Mouse (Mus musculus) embryonic facial prominence, embryonic 11.5 days (tissue): ENCODE results near the gene 2310061N02Rik. TPM values are rescaled to one million over a fixed set of nuclear protein-coding genes. Genes with fewer than 3 reads are reported as not detected.
"Not testable (repeated sequence)": the region's sequence is repeated elsewhere in the genome, so short reads cannot be mapped to it uniquely, and the experiment has no call there.

ENCODE experiments used
- ATAC-seq: fragments of 200-750 bp; cut with Nextera tagmentation; replicated peaks from 2 replicates; pipeline ENCODE4 v1.8.0; 2017; ENCODE audit warnings: low read depth; ENCODE audit not compliant: insufficient number of reproducible peaks, low FRiP score, low TSS enrichment
- DNase-seq: peaks from one replicate; pipeline ENCODE4 v3.0.0-alpha.2; 2015; ENCODE audit warnings: low spot score
- H3K27ac ChIP-seq: fragments of 300-500 bp; sonication (generic); replicated peaks from 2 replicates; pipeline ENCODE4 v1.5.1; 2014; ENCODE audit warnings: mild to moderate bottlenecking, low read depth, low read length, control low read depth
- H3K27me3 ChIP-seq: fragments of 300-500 bp; sonication (generic); 2 replicates; pipeline ENCODE4 v1.6.1; 2014; ENCODE audit warnings: mild to moderate bottlenecking, low read length, moderate library complexity, mixed read lengths; ENCODE audit not compliant: control insufficient read depth, insufficient read depth
- H3K36me3 ChIP-seq: fragments of 300-500 bp; sonication (generic); replicated peaks from 2 replicates; pipeline ENCODE4 v1.6.1; 2014; ENCODE audit warnings: low read depth, mild to moderate bottlenecking, low read length, moderate library complexity, mixed read lengths; ENCODE audit not compliant: control insufficient read depth, insufficient read depth
- H3K4me1 ChIP-seq: fragments of 300-500 bp; sonication (generic); 2 replicates; pipeline ENCODE4 v1.6.1; 2014; ENCODE audit warnings: low read length, mixed read lengths; ENCODE audit not compliant: control insufficient read depth, insufficient read depth
- H3K4me2 ChIP-seq: fragments of 300-500 bp; sonication (generic); 2 replicates; pipeline ENCODE4 v1.6.1; 2014; ENCODE audit warnings: low read depth, mild to moderate bottlenecking, control low read depth, low read length, moderate library complexity
- H3K4me3 ChIP-seq: fragments of 300-500 bp; sonication (generic); 2 replicates; pipeline ENCODE4 v1.5.1; 2014; ENCODE audit warnings: low read depth, low read length, control low read depth
- H3K9ac ChIP-seq: fragments of 300-500 bp; sonication (generic); replicated peaks from 2 replicates; pipeline ENCODE4 v1.6.1; 2014; ENCODE audit warnings: mild to moderate bottlenecking, control low read depth, low read length
- H3K9me3 ChIP-seq: fragments of 300-500 bp; sonication (generic); replicated peaks from 2 replicates; pipeline ENCODE4 v1.6.1; 2016; ENCODE audit warnings: mild to moderate bottlenecking, low read length, inconsistent platforms, mixed read lengths; ENCODE audit not compliant: control insufficient read depth
- WGBS: fragments of 180-500 bp; shearing (Covaris S2); extraction: QIAGEN DNeasy Blood & Tissue Kit; methylation state at CpG from one replicate; pipeline ENCODE4 v1.1.7; 2014; 5-methylcytosine and 5-hydroxymethylcytosine counted together
- polyA plus RNA-seq: library from polyadenylated mRNA; unstranded; fragments of >200 nt; fragmentation: Nextera tagmentation; extraction: Ambion mirVana; gene quantifications from 2 replicates; pipeline ENCODE4 v1.2.1, GENCODE M21; 2014

2310061N02Rik gene
- not detected in 2 replicates for polyA plus RNA-seq

GRCm38 (mm10) chr16:88707496-88708012 lies at the start of gene 2310061N02Rik:
2310061N02Rik (minus strand) TSS chr16:88707962.
- no peak within 1 kb of the TSS for H3K4me2 ChIP-seq
- H3K9ac ChIP-seq, result no peak within 1 kb of the TSS
- H3K4me1 ChIP-seq, result no peaks in the 10 kb centered on the region
- no peaks in the 10 kb centered on the region for H3K27me3 ChIP-seq
- H3K4me3 ChIP-seq, result no peak within 1 kb of the TSS
- H3K27ac ChIP-seq, result no peak within 1 kb of the TSS
- no peaks in the 10 kb centered on the region for H3K36me3 ChIP-seq
- ATAC-seq (no peak), DNase-seq (no peak)
- WGBS, result 91% methylated on average over 10 of the region's 10 CpGs
- no peaks in the 10 kb centered on the region for H3K9me3 ChIP-seq

DNA sequence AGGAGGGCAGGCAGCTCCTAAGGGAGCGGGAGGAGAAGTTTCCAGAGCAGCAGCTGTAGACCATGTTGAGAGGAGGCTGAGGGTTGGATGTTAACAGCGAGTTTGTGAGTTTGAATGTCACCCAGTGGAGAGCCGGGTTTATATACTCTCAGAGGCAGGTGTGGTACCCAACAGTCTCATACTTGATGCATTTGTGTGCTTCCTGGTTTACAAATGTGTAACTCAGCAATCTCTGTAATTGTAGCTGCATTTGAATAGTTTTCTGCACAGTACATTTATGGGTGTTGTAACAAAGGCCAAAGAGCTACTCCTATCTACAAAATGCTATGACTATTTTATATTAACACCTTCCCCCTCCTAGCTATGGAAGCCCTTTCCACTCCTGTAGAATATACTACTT lies 43.8 kb upstream of the 2310061N02Rik start, which contains the start of gene Krtap13:
TSS of gene Krtap13 (minus strand) at position 101 of the 400 bp plus-strand sequence.
- not testable (repeated sequence) for H3K4me3 ChIP-seq, H3K36me3 ChIP-seq, H3K4me2 ChIP-seq, H3K27ac ChIP-seq, DNase-seq, H3K9me3 ChIP-seq, H3K4me1 ChIP-seq, H3K27me3 ChIP-seq, ATAC-seq, H3K9ac ChIP-seq
- 85% methylated on average over 2 of the region's 3 CpGs for WGBS

DNA sequence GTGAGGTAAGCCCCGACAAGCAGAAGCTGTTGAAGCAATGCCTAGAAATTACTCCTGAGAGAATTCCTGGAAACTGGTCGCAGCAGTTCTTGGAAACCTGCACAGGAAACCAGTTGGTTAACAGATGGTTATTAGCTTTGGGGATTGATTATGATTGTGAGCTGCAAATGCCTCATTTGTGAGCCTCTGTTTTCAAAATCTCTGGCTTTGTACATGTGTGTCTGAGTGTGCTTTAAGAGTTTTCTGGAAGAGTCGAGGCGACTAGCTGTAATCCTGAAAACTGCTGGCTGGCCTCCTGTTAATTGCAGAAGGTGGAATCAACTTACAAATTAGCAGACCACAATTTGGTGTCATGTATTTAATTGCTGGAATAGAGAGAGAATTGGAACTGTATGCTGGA lies 40.2 kb upstream of the 2310061N02Rik start:
- no peak overlapping the region for H3K9ac ChIP-seq
- no peaks in the 10 kb centered on the region for H3K9me3 ChIP-seq
- H3K27me3 ChIP-seq, result no peaks in the 10 kb centered on the region
- ATAC-seq, result no peak
- WGBS, result 47% methylated on average over 4 of the region's 4 CpGs
- H3K4me1 ChIP-seq, result no peaks in the 10 kb centered on the region
- no peaks in the 10 kb centered on the region for H3K36me3 ChIP-seq
- H3K4me2 ChIP-seq, result no peak overlapping the region
- DNase-seq, result no peak
- no peak overlapping the region for H3K27ac ChIP-seq
- no peak overlapping the region for H3K4me3 ChIP-seq

GRCm38 (mm10) chr16:88744750-88745340 lies 37.1 kb upstream of the 2310061N02Rik start:
- no peak overlapping the region for H3K9ac ChIP-seq
- WGBS, result 87% methylated on average over 4 of the region's 4 CpGs

GRCm38 (mm10) chr16:88735391-88735790 lies 27.6 kb upstream of the 2310061N02Rik start:
- ATAC-seq, result no peak
- Histone ChIP-seq H3K9me3 (no peaks in the 10 kb centered on the region), H3K4me2 (no peak overlapping the region), H3K27me3 (no peaks in the 10 kb centered on the region), H3K4me1 (no peaks in the 10 kb centered on the region), H3K27ac (no peak overlapping the region), H3K4me3 (no peak overlapping the region), H3K36me3 (no peaks in the 10 kb centered on the region), H3K9ac (no peak overlapping the region)
- DNase-seq, result no peak
- WGBS, result 70% methylated on average over 2 of the region's 2 CpGs

More at GRCm38 (mm10) chr16:88744750-88745340, 37.1 kb upstream of the 2310061N02Rik start:
- Histone ChIP-seq H3K27ac (no peak overlapping the region), H3K4me2 (no peak overlapping the region), H3K9me3 (no peaks in the 10 kb centered on the region), H3K4me3 (no peak overlapping the region), H3K27me3 (no peaks in the 10 kb centered on the region), H3K36me3 (no peaks in the 10 kb centered on the region), H3K4me1 (no peaks in the 10 kb centered on the region)
- no peak for DNase-seq
- ATAC-seq, result no peak

DNA sequence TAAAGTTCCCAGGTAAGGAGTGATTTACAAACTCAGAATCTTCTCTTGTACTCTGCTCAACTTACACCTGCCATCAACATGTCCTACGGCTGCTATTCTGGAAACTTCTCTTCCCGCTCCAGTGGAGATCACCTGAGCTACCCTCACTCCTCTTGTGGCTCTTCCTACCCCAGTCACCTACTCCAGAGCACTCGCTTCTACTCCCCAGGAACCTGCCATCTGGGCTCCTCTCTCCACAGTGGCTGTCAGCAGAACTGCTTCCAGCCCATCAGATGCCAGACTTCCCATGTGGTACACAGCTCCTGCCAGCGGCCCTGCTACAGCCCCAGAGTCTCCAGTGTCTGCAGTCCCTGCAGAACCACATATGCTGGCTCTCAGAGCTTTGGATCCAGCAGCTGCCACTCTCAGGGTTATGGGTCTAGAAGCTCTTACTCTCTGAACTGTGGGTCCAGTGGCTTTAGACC lies 21.1 kb upstream of the 2310061N02Rik start, which contains the start of gene Krtap13-1:
TSS of gene Krtap13-1 (plus strand) at position 51 of the 464 bp plus-strand sequence.
- ATAC-seq (no peak), DNase-seq (no peak)
- H3K9ac ChIP-seq, result no peak within 1 kb of the TSS
- no peaks in the 10 kb centered on the region for H3K4me1 ChIP-seq
- H3K27me3 ChIP-seq, result no peaks in the 10 kb centered on the region
- no peak within 1 kb of the TSS for H3K27ac ChIP-seq
- no peaks in the 10 kb centered on the region for H3K9me3 ChIP-seq
- H3K36me3 ChIP-seq, result no peaks in the 10 kb centered on the region
- H3K4me3 ChIP-seq, result no peak within 1 kb of the TSS
- no peak within 1 kb of the TSS for H3K4me2 ChIP-seq
- 79% methylated on average over 4 of the region's 4 CpGs for WGBS

DNA sequence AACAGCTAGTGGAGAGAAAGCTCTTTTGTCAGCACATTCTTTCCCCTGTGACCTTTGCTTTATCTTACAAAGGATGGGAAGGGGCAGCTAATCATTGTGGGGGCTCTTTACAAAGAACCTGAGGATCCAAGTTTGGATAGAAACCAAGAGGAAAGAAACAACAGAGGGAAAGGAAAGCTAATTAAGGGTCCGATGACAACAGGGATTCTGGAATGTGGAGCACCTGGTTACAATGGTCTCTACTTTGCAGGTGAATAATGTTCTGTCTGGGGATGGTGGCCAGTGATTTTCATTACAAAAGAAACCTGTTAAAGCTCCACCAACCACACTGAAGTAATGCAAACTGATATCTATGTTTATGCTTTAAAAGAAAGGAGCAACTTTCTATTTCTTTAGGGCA lies 12.3 kb upstream of the 2310061N02Rik start:
- Histone ChIP-seq H3K36me3 (no peaks in the 10 kb centered on the region), H3K9ac (no peak overlapping the region), H3K4me1 (no peaks in the 10 kb centered on the region), H3K9me3 (no peaks in the 10 kb centered on the region), H3K4me3 (no peak overlapping the region), H3K27me3 (no peaks in the 10 kb centered on the region), H3K27ac (no peak overlapping the region), H3K4me2 (no peak overlapping the region)
- no peak for DNase-seq
- WGBS, result 8% methylated on average over 1 of the region's 1 CpGs
- no peak for ATAC-seq

DNA sequence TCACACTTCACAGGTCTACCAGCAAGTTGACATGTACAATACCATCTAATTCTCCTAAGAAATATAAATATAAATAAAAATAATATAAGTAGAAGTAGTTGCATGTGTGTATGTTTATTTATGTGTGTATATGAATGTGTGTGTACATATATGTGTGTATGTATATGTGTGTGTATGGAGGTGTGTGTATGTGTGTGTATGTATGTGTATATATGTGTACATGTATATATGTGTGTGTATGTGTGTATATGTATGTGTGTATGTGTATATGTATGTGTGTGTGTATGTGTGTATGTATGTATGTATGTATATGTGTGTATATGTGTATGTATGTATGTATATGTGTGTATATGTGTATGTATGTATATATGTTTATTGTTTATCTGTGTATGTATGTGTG lies 8.8 kb upstream of the 2310061N02Rik start:
- no peak overlapping the region for H3K27ac ChIP-seq
- no peaks in the 10 kb centered on the region for H3K9me3 ChIP-seq
- no peaks in the 10 kb centered on the region for H3K27me3 ChIP-seq
- H3K4me3 ChIP-seq, result no peak overlapping the region
- no peak overlapping the region for H3K9ac ChIP-seq
- no peak for DNase-seq
- no peaks in the 10 kb centered on the region for H3K36me3 ChIP-seq
- H3K4me2 ChIP-seq, result no peak overlapping the region
- peak; percentile 72; the same call in 1 of the 2 replicates for ATAC-seq
- no peaks in the 10 kb centered on the region for H3K4me1 ChIP-seq
